Comparison of ENCODE assay signal across 8 mouse cellular contexts in the genomic region with DNA sequence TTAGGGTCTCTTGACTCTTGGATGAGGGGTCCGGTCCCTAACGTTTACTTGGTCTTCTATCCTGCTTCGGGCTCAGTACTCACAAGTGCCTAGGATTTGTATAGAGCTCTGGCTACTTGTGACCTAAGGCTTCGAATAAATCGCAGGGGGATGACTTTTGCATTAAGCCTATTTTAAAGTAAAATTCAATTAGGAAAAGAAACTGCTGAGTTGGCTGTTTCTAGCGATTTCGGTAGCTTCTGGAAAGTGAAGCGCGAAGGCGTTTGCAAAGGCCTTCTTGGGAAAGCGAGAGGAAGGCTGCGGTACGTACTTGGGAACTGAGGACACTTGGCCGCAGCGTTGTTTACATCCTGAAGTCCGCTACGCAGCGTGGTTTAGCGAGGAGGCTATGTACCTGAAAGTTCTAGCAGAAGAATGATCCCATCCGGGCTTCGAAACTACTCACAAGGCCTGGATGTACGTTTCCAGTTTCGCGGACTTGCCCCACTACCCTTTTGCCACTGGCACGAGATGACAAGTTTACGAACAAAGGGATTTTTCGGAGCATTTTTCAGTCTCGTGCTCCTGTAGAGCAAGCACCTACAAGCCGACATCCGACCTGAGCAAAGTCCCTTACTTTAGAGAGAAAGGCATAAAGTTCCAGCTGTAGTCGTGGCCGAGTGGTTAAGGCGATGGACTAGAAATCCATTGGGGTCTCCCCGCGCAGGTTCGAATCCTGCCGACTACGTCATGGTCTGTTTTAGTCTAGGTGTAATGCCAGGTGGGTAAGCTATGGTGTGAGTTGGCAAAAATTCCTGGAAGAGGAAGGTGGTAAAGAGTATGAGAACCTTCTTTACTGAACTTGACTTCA. TPM values are rescaled to one million over a fixed set of nuclear protein-coding genes. Genes with fewer than 3 reads are reported as not detected.
DNase-seq lines count a peak whose midpoint lies in the region; ATAC-seq and TF ChIP-seq lines count a peak whose summit lies in the region.

No protein-coding gene starts in this region.

- peak overlapping the region; percentile 67 for H3K4me2 ChIP-seq in forebrain, embryonic 12.5 days
- peak overlapping the region; percentile 65 for H3K4me2 ChIP-seq in limb, embryonic 12.5 days
- peak overlapping the region; percentile 58 for H3K4me2 ChIP-seq in midbrain, embryonic 11.5 days
- H3K4me2 ChIP-seq in stomach, embryonic 14.5 days (replicated peaks; ENCODE audit: low read depth, low read length), result peak overlapping the region; percentile 75

- H3K4me1 ChIP-seq in cerebellum, adult 2 months (ENCODE audit: control insufficient read depth, insufficient read depth, low read length), result no peaks in the 10 kb centered on the region
- H3K4me1 ChIP-seq in forebrain, embryonic 12.5 days, result peaks cover 13% of the 10 kb centered on the region; the same call in 1 of the 2 replicates
- peaks cover 21% of the 10 kb centered on the region for H3K4me1 ChIP-seq in hindbrain, embryonic 10.5 days (replicated peaks)
- H3K4me1 ChIP-seq in limb, embryonic 12.5 days (replicated peaks), result no peaks in the 10 kb centered on the region
- peaks cover 2% of the 10 kb centered on the region; the same call in 1 of the 2 replicates for H3K4me1 ChIP-seq in midbrain, embryonic 11.5 days (ENCODE audit: control insufficient read depth, insufficient read depth, low read length)
- H3K4me1 ChIP-seq in stomach, embryonic 14.5 days (ENCODE audit: control insufficient read depth, insufficient read depth, low read length), result no peaks in the 10 kb centered on the region

- peak; percentile 77 for ATAC-seq in forebrain, embryonic 12.5 days (ENCODE audit: low FRiP score)
- ATAC-seq in limb, embryonic 12.5 days (ENCODE audit: insufficient number of reproducible peaks, insufficient read depth, low FRiP score, low TSS enrichment, low read depth), result peak; percentile 78; the same call in 1 of the 2 replicates
- peak; percentile 87 for ATAC-seq in midbrain, embryonic 11.5 days (ENCODE audit: low FRiP score)
- ATAC-seq in stomach, embryonic 14.5 days (ENCODE audit: insufficient number of reproducible peaks, insufficient read depth, low FRiP score, low read depth), result peak; percentile 86

- H3K27me3 ChIP-seq in cerebellum, adult 2 months (ENCODE audit: control insufficient read depth, insufficient read depth, low read length), result peaks cover 7% of the 10 kb centered on the region; the same call in 1 of the 2 replicates
- H3K27me3 ChIP-seq in forebrain, embryonic 12.5 days, result peaks cover 55% of the 10 kb centered on the region
- H3K27me3 ChIP-seq in hindbrain, embryonic 10.5 days (ENCODE audit: insufficient read depth, poor library complexity, severe bottlenecking), result peaks cover 32% of the 10 kb centered on the region
- peaks cover 23% of the 10 kb centered on the region for H3K27me3 ChIP-seq in limb, embryonic 12.5 days
- H3K27me3 ChIP-seq in midbrain, embryonic 11.5 days (ENCODE audit: control insufficient read depth, insufficient read depth, low read length), result peaks cover 9% of the 10 kb centered on the region; the same call in 1 of the 2 replicates
- no peaks in the 10 kb centered on the region for H3K27me3 ChIP-seq in stomach, embryonic 14.5 days (ENCODE audit: control insufficient read depth, insufficient read depth, low read length)

- no peaks in the 10 kb centered on the region for H3K36me3 ChIP-seq in forebrain, embryonic 12.5 days (replicated peaks)
- no peaks in the 10 kb centered on the region for H3K36me3 ChIP-seq in hindbrain, embryonic 10.5 days
- no peaks in the 10 kb centered on the region for H3K36me3 ChIP-seq in limb, embryonic 12.5 days
- no peaks in the 10 kb centered on the region for H3K36me3 ChIP-seq in midbrain, embryonic 11.5 days (ENCODE audit: control insufficient read depth, insufficient read depth, low read length)
- H3K36me3 ChIP-seq in stomach, embryonic 14.5 days (ENCODE audit: control insufficient read depth, insufficient read depth, low read length), result no peaks in the 10 kb centered on the region

- H3K9ac ChIP-seq in forebrain, embryonic 12.5 days, result peak overlapping the region; percentile 38
- H3K9ac ChIP-seq in limb, embryonic 12.5 days (replicated peaks), result peak overlapping the region; percentile 54
- H3K9ac ChIP-seq in midbrain, embryonic 11.5 days (ENCODE audit: low read length), result peak overlapping the region; percentile 48
- no peak overlapping the region; the same call in 1 of the 2 replicates for H3K9ac ChIP-seq in stomach, embryonic 14.5 days (replicated peaks; ENCODE audit: low read depth, low read length)

- TF ChIP-seq CTCF in cerebellum, adult 2 months (IDR thresholded peaks at IDR 0.05; ENCODE audit: borderline replicate concordance, insufficient read depth, low read depth, low read length), result no peak

- peak; percentile 21 to 33 for DNase-seq in cerebellum, adult 2 months
- no peak for DNase-seq in cerebellum, adult 18-20 months
- peak; percentile 49 for DNase-seq in adrenal gland, adult 8-10 months
- peak; percentile 88 for DNase-seq in hindbrain, embryonic 10.5 days (ENCODE audit: low spot score)
- DNase-seq in midbrain, embryonic 11.5 days (ENCODE audit: low spot score, missing footprints), result peak; percentile 98

- no peak for TF ChIP-seq POLR2A in cerebellum, adult 2 months (IDR thresholded peaks at IDR 0.05; ENCODE audit: borderline replicate concordance, insufficient read depth, low read length)

- 8% methylated on average over 38 of the region's 38 CpGs for WGBS in cerebellum, adult 2 months
- under 1% methylated on average over 38 of the region's 38 CpGs for WGBS in forebrain, embryonic 12.5 days
- under 1% methylated on average over 38 of the region's 38 CpGs for WGBS in hindbrain, embryonic 10.5 days
- under 1% methylated on average over 38 of the region's 38 CpGs for whole genome bisulfite sequencing in limb, embryonic 12.5 days
- WGBS in midbrain, embryonic 11.5 days, result under 1% methylated on average over 38 of the region's 38 CpGs
- WGBS in stomach, embryonic 14.5 days, result 2% methylated on average over 38 of the region's 38 CpGs

- H3K27ac ChIP-seq in cerebellum, adult 2 months (ENCODE audit: insufficient read depth, low read length), result no peak overlapping the region
- H3K27ac ChIP-seq in forebrain, embryonic 12.5 days, result no peak overlapping the region
- no peak overlapping the region; the same call in 1 of the 2 replicates for H3K27ac ChIP-seq in hindbrain, embryonic 10.5 days
- H3K27ac ChIP-seq in limb, embryonic 12.5 days, result peak overlapping the region; percentile 53; the same call in 1 of the 2 replicates
- H3K27ac ChIP-seq in midbrain, embryonic 11.5 days (ENCODE audit: low read depth, low read length), result no peak overlapping the region
- no peak overlapping the region for H3K27ac ChIP-seq in stomach, embryonic 14.5 days (ENCODE audit: low read length)

- no peaks in the 10 kb centered on the region for H3K9me3 ChIP-seq in forebrain, embryonic 12.5 days
- no peaks in the 10 kb centered on the region for H3K9me3 ChIP-seq in hindbrain, embryonic 10.5 days
- H3K9me3 ChIP-seq in limb, embryonic 12.5 days, result no peaks in the 10 kb centered on the region
- H3K9me3 ChIP-seq in midbrain, embryonic 11.5 days (ENCODE audit: control insufficient read depth, low read length), result no peaks in the 10 kb centered on the region
- H3K9me3 ChIP-seq in stomach, embryonic 14.5 days (ENCODE audit: control insufficient read depth, low read depth, low read length), result no peaks in the 10 kb centered on the region

- H3K4me3 ChIP-seq in cerebellum, adult 2 months (replicated peaks; ENCODE audit: insufficient read depth, low read depth, low read length), result peak overlapping the region; percentile 29
- peak overlapping the region; percentile 43 for H3K4me3 ChIP-seq in forebrain, embryonic 12.5 days (replicated peaks)
- H3K4me3 ChIP-seq in hindbrain, embryonic 10.5 days, result peak overlapping the region; percentile 61
- peak overlapping the region; percentile 48 for H3K4me3 ChIP-seq in limb, embryonic 12.5 days (replicated peaks)
- peak overlapping the region; percentile 35 for H3K4me3 ChIP-seq in midbrain, embryonic 11.5 days (ENCODE audit: low read depth, low read length)
- peak overlapping the region; percentile 43 for H3K4me3 ChIP-seq in stomach, embryonic 14.5 days (ENCODE audit: low read depth, low read length)

RNA-seq across cellular contexts. Expression of gene Zfp184, which starts 26.1 kb away (rescaled TPM):
- polyA plus RNA-seq in cerebellum, adult 2 months (2012; rRNA removed), result 0.95 and 1.0 TPM in 2 replicates
- 1 to 10 TPM; 1.5 to 6.2 (median 3.6) TPM for total RNA-seq in adrenal gland, adult 8-10 months (2022)
- 24.5 and 26.7 TPM in 2 replicates for polyA plus RNA-seq in forebrain, embryonic 12.5 days (2016; fragmentation: Nextera tagmentation; extraction: Ambion mirVana)
- 20.6 and 24.7 TPM in 2 replicates for polyA plus RNA-seq in hindbrain, embryonic 10.5 days (2016; fragmentation: Nextera tagmentation; extraction: Ambion mirVana)
- 23.2 and 25.2 TPM in 2 replicates for polyA plus RNA-seq in limb, embryonic 12.5 days (2016; fragmentation: Nextera tagmentation; extraction: Ambion mirVana)
- polyA plus RNA-seq in midbrain, embryonic 11.5 days (2014; fragmentation: Nextera tagmentation; extraction: Ambion mirVana), result 26.7 and 27.9 TPM in 2 replicates
- 16.5 and 16.8 TPM in 2 replicates for polyA plus RNA-seq in stomach, embryonic 14.5 days (2014; fragmentation: Nextera tagmentation; extraction: Ambion mirVana)

Comparison
In these comparisons a context has a peak if more than half of its experiments do, and no peak if none do; other contexts are left out.
1. DNase-seq: peak in cerebellum, adult 2 months (2 of 2), adrenal gland, adult 8-10 months (single experiment), hindbrain, embryonic 10.5 days (single experiment) and midbrain, embryonic 11.5 days (single experiment); none in cerebellum, adult 18-20 months (0 of 2).
2. Peak in every context shown above with its lines, with median percentiles within 50 percentile points of each other: H3K4me3 ChIP-seq, ATAC-seq and H3K4me2 ChIP-seq.